Mouse (Mus musculus) limb, embryonic 15.5 days (tissue): Measurements from ENCODE around the gene Klhl12. TPM values are rescaled to one million over a fixed set of nuclear protein-coding genes. Genes with fewer than 3 reads are reported as not detected.
"Not testable (repeated sequence)": the region's sequence is repeated elsewhere in the genome, so short reads cannot be mapped to it uniquely, and the experiment has no call there.

Experiments
- ATAC-seq: fragments of 200-750 bp; cut with Nextera tagmentation; 2 replicates; pipeline ENCODE4 v1.8.0; 2017; ENCODE audit warnings: low read depth, moderate TSS enrichment; ENCODE audit not compliant: insufficient number of reproducible peaks, low FRiP score, low TSS enrichment
- H3K27ac ChIP-seq: fragments of 300-500 bp; sonication (generic); 2 replicates; pipeline ENCODE4 v1.5.1; 2015; ENCODE audit warnings: moderate library complexity, mild to moderate bottlenecking, inconsistent platforms
- H3K27me3 ChIP-seq: fragments of 300-500 bp; sonication (generic); 2 replicates; pipeline ENCODE4 v1.6.1; 2015; ENCODE audit warnings: inconsistent platforms
- H3K36me3 ChIP-seq: fragments of 300-500 bp; sonication (generic); 2 replicates; pipeline ENCODE4 v1.6.1; 2015; ENCODE audit warnings: inconsistent platforms
- H3K4me1 ChIP-seq: fragments of 300-500 bp; sonication (generic); 2 replicates; pipeline ENCODE4 v1.6.1; 2015; ENCODE audit warnings: inconsistent platforms
- H3K4me2 ChIP-seq: fragments of 300-500 bp; sonication (generic); 2 replicates; pipeline ENCODE4 v1.6.1; 2015; ENCODE audit warnings: mild to moderate bottlenecking, inconsistent platforms
- H3K4me3 ChIP-seq: fragments of 300-500 bp; sonication (generic); 2 replicates; pipeline ENCODE4 v1.5.1; 2015; ENCODE audit warnings: mild to moderate bottlenecking, inconsistent platforms
- H3K9ac ChIP-seq: fragments of 300-500 bp; sonication (generic); 2 replicates; pipeline ENCODE4 v1.6.1; 2015; ENCODE audit warnings: inconsistent platforms
- H3K9me3 ChIP-seq: fragments of 300-500 bp; sonication (generic); 2 replicates; pipeline ENCODE4 v1.6.1; 2016; ENCODE audit warnings: inconsistent platforms
- WGBS: fragments of 180-500 bp; shearing (Covaris S2); methylation state at CpG from one replicate; pipeline ENCODE4 v1.1.7; 2015; 5-methylcytosine and 5-hydroxymethylcytosine counted together
- polyA plus RNA-seq: library from polyadenylated mRNA; unstranded; fragments of >200 nt; fragmentation: Nextera tagmentation; extraction: Ambion mirVana; gene quantifications from 2 replicates; pipeline ENCODE4 v1.2.1, GENCODE M21; 2015

Gene Klhl12
- polyA plus RNA-seq, 1 experiment from 2014 or later, result 25.9 TPM

DNA sequence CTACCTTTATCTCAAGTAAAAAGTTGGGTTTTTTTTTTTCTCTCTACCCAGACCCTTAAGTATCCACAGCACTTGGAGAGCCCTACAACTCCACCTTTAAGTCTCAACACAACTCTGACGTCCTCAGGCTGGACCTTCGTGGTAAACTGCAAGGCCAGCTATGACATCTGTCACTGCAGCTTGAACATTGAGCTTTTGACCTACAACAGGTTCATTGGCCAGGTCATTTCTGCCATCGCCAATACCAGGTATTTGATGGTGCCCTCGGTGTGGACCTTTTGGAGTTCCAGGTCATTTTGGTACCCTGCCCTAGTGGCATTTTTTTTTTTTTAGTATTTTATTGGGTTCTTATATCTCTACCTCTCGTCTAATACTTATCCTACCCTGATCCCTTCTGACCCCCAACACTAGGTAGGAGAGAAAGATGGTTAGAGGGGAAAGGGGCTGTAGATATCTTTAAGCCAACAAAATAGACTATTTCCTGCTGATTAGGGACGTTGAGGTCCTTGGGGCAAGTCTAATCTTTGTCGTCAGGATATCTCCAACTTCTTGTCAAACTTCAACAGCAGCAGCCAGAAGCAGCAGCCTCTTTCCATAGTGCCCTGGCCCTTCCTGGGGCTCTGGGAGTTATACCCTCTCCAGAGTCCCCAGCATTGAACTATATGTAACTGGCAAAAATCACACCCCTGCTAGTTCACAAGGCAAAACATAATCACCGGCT is 64.8 kb downstream of the Klhl12 start:
- Histone ChIP-seq H3K4me2 (no peak overlapping the region), H3K9ac (no peak overlapping the region), H3K27me3 (no peaks in the 10 kb centered on the region), H3K9me3 (no peaks in the 10 kb centered on the region), H3K4me1 (peaks cover 18% of the 10 kb centered on the region), H3K36me3 (no peaks in the 10 kb centered on the region), H3K27ac (no peak overlapping the region), H3K4me3 (no peak overlapping the region)
- no peak for ATAC-seq
- WGBS, result 80% methylated on average over 8 of the region's 8 CpGs

DNA sequence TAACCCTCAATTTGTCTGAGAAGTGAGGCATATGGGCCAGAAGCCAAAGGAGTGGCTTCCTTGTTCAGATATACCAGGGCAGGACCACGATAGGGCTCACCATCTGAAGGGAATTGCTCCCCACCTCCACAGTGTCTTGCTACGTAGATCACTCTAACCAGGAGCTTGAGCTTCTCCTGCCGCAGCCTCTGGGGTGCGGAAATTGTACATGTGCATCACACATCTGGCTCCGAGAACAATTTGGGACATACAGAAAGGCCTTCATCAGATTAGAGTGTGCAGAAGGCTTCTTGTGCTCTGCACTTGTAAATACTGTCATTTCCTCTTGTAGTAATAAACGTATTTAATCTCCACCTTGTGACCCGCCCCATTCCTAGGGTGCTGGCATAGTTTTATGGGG is 65.8 kb downstream of the Klhl12 start:
- Histone ChIP-seq H3K4me2 (no peak overlapping the region), H3K9me3 (no peaks in the 10 kb centered on the region), H3K27ac (no peak overlapping the region), H3K9ac (no peak overlapping the region), H3K4me1 (peaks cover 13% of the 10 kb centered on the region), H3K36me3 (no peaks in the 10 kb centered on the region), H3K27me3 (no peaks in the 10 kb centered on the region), H3K4me3 (no peak overlapping the region)
- no peak for ATAC-seq
- 63% methylated on average over 7 of the region's 7 CpGs for WGBS

GRCm38 (mm10) chr1:134522325-134522724 is 67.0 kb downstream of the Klhl12 start:
- H3K36me3 ChIP-seq, result no peaks in the 10 kb centered on the region
- WGBS, result 36% methylated on average over 2 of the region's 2 CpGs
- peaks cover 4% of the 10 kb centered on the region; the same call in 1 of the 2 replicates for H3K4me1 ChIP-seq
- 0 out of 2 replicates have a peak overlapping the region, but pooled peaks have one; percentile 22 for H3K27ac ChIP-seq
- no peak overlapping the region for H3K4me3 ChIP-seq
- H3K9me3 ChIP-seq, result no peaks in the 10 kb centered on the region
- H3K27me3 ChIP-seq, result no peaks in the 10 kb centered on the region
- no peak overlapping the region for H3K4me2 ChIP-seq
- ATAC-seq, result no peak
- no peak overlapping the region for H3K9ac ChIP-seq

GRCm38 (mm10) chr1:134524424-134524823 is 69.1 kb downstream of the Klhl12 start:
- no peak overlapping the region for H3K9ac ChIP-seq
- H3K4me1 ChIP-seq, result no peaks in the 10 kb centered on the region
- no peaks in the 10 kb centered on the region for H3K27me3 ChIP-seq
- H3K4me3 ChIP-seq, result no peak overlapping the region
- H3K36me3 ChIP-seq, result no peaks in the 10 kb centered on the region
- 61% methylated on average over 5 of the region's 5 CpGs for WGBS
- H3K9me3 ChIP-seq, result no peaks in the 10 kb centered on the region
- H3K4me2 ChIP-seq, result no peak overlapping the region
- no peak for ATAC-seq
- no peak overlapping the region for H3K27ac ChIP-seq

DNA sequence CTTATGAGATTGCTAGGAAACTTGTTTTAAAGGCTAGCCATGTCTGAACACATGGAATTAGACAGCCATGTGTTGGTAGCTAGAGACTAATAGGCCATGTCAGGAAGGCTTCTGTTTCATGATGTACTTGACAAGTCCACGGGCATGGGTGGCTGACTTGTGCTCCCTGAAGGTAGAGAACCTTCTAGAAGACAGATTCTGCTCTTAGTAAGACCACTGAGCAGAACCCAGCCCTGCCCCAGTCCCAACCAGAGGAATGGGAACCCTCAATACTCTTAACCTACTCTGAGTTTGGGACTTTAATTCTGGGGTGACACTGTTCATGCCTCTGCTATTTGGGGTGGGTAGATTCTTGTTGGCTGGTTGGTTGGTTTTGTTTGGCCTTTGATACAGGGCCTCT is 69.7 kb downstream of the Klhl12 start:
- no peaks in the 10 kb centered on the region for H3K9me3 ChIP-seq
- 85% methylated on average over 1 of the region's 1 CpGs for WGBS
- H3K4me3 ChIP-seq, result no peak overlapping the region
- no peaks in the 10 kb centered on the region for H3K36me3 ChIP-seq
- ATAC-seq, result no peak
- no peaks in the 10 kb centered on the region for H3K4me1 ChIP-seq
- H3K27ac ChIP-seq, result no peak overlapping the region
- H3K27me3 ChIP-seq, result no peaks in the 10 kb centered on the region
- no peak overlapping the region for H3K4me2 ChIP-seq
- H3K9ac ChIP-seq, result no peak overlapping the region

GRCm38 (mm10) chr1:134526752-134527151 is 71.4 kb downstream of the Klhl12 start:
- H3K36me3 ChIP-seq, result no peaks in the 10 kb centered on the region
- 70% methylated on average over 6 of the region's 6 CpGs for WGBS
- no peak for ATAC-seq

GRCm38 (mm10) chr1:134530618-134531017 is 75.3 kb downstream of the Klhl12 start:
- WGBS, result 86% methylated on average over 6 of the region's 6 CpGs
- Histone ChIP-seq H3K9me3 (no peaks in the 10 kb centered on the region), H3K27ac (no peak overlapping the region), H3K27me3 (no peaks in the 10 kb centered on the region), H3K9ac (no peak overlapping the region), H3K4me2 (no peak overlapping the region), H3K4me3 (no peak overlapping the region), H3K36me3 (no peaks in the 10 kb centered on the region), H3K4me1 (no peaks in the 10 kb centered on the region)
- no peak for ATAC-seq

More at GRCm38 (mm10) chr1:134526752-134527151, 71.4 kb downstream of the Klhl12 start:
- Histone ChIP-seq H3K4me1 (no peaks in the 10 kb centered on the region), H3K9me3 (no peaks in the 10 kb centered on the region), H3K9ac (no peak overlapping the region), H3K27ac (no peak overlapping the region), H3K27me3 (no peaks in the 10 kb centered on the region), H3K4me2 (no peak overlapping the region), H3K4me3 (no peak overlapping the region)

- not testable (repeated sequence) for H3K4me2 ChIP-seq, H3K36me3 ChIP-seq, H3K4me1 ChIP-seq, H3K9ac ChIP-seq, H3K4me3 ChIP-seq, H3K27me3 ChIP-seq, H3K27ac ChIP-seq, H3K9me3 ChIP-seq, ATAC-seq
- WGBS, result 86% methylated on average over 10 of the region's 10 CpGs
Measured at GRCm38 (mm10) chr1:134533710-134534109, 78.4 kb downstream of the Klhl12 start.

DNA sequence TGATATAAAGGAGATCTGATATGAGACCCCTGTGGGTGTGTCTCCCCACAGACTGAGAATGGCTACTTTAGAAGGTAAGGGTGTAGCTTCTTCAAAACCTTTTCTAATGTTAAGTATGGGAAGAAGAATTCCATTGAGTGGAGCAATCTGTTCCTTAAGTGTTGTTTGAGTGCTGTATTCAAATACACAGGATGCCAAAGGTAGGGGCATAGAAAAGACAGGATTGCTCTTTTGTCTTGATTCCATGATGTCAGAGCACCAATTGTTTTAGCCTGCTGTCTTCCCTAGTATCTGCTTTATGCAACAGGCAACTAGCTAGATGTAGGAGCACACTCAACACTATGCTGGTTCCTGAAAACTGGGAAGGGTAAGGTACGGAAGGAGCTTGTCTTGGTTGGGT is 79.7 kb downstream of the Klhl12 start:
- ATAC-seq, result no peak
- Histone ChIP-seq H3K9ac (no peak overlapping the region), H3K27ac (no peak overlapping the region), H3K4me2 (no peak overlapping the region), H3K27me3 (no peaks in the 10 kb centered on the region), H3K4me3 (no peak overlapping the region), H3K9me3 (no peaks in the 10 kb centered on the region), H3K36me3 (no peaks in the 10 kb centered on the region), H3K4me1 (no peaks in the 10 kb centered on the region)
- 97% methylated on average over 1 of the region's 1 CpGs for WGBS

- Histone ChIP-seq H3K4me1 (no peaks in the 10 kb centered on the region), H3K4me2 (no peak overlapping the region), H3K27me3 (no peaks in the 10 kb centered on the region), H3K27ac (no peak overlapping the region), H3K4me3 (no peak overlapping the region), H3K9ac (no peak overlapping the region), H3K9me3 (no peaks in the 10 kb centered on the region), H3K36me3 (no peaks in the 10 kb centered on the region)
- WGBS, result 69% methylated on average over 3 of the region's 3 CpGs
- no peak for ATAC-seq
Measured at GRCm38 (mm10) chr1:134535513-134535912, 80.2 kb downstream of the Klhl12 start.

DNA sequence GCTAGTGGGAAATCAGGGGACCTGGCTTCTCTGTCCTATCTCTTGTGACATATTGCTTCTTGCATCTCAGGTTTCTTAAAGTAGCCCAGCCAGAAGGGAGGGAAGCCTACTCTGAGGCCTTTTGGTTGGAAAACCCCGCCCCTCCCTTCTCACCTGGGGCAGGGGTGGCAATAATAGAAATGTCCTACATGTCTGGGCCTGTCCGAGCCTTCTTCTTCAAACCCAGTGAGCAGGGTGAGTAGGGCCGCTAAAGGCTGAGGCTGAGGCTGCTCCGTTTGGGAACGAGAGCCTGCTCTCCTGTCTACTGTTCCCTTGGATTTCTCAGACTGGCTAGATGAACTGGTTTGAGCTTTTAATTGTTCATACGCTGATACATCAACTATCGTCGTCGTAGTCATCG is 85.3 kb downstream of the Klhl12 start:
- H3K4me2 ChIP-seq, result no peak overlapping the region
- WGBS, result 68% methylated on average over 10 of the region's 10 CpGs
- H3K4me1 ChIP-seq, result no peaks in the 10 kb centered on the region
- H3K27ac ChIP-seq, result no peak overlapping the region
- H3K36me3 ChIP-seq, result no peaks in the 10 kb centered on the region
- H3K27me3 ChIP-seq, result no peaks in the 10 kb centered on the region
- no peak for ATAC-seq
- no peak overlapping the region for H3K9ac ChIP-seq
- no peak overlapping the region for H3K4me3 ChIP-seq
- 0 out of 2 replicates have a peak, but pooled peaks cover 4% of the 10 kb centered on the region for H3K9me3 ChIP-seq
